Mouse (Mus musculus) kidney, postnatal 36 days (tissue): ENCODE measurements around the gene Stk39.
A peak's percentile ranks its signal among the peaks of the same experiment; 100 is the strongest.

Source experiments
- DNase-seq, 2 experiments: peaks; one replicate each; pipeline ENCODE4 v3.0.0; 2021 to 2022; ENCODE audit warnings: mixed read lengths in 2 of 2

The Stk39 gene

GRCm38 (mm10) chr2:68457455-68458032, 14.5 kb downstream of the Stk39 start:
- DNase-seq, result no peak

- DNase-seq, result no peak
These were observed 15.2 kb downstream of the Stk39 start for GRCm38 (mm10) chr2:68456899-68457298.

- peak; percentile 21 to 55 for DNase-seq
These were observed 19.7 kb downstream of the Stk39 start for GRCm38 (mm10) chr2:68452379-68452778.

- no peak for DNase-seq
These were observed 24.0 kb downstream of the Stk39 start for GRCm38 (mm10) chr2:68448035-68448434.

- no peak for DNase-seq
These were observed 28.9 kb downstream of the Stk39 start for GRCm38 (mm10) chr2:68443141-68443540.

GRCm38 (mm10) chr2:68442113-68442717, 29.9 kb downstream of the Stk39 start:
- no peak for DNase-seq

- no peak for DNase-seq
These were observed 32.5 kb downstream of the Stk39 start for GRCm38 (mm10) chr2:68439614-68440013.

- no peak for DNase-seq
These were observed 34.1 kb downstream of the Stk39 start for GRCm38 (mm10) chr2:68437920-68438319.

- DNase-seq, result no peak
These were observed 34.9 kb downstream of the Stk39 start for GRCm38 (mm10) chr2:68437216-68437615.

- DNase-seq, result no peak
These were observed 35.8 kb downstream of the Stk39 start for GRCm38 (mm10) chr2:68436305-68436704.

- DNase-seq, result no peak
These were observed 36.4 kb downstream of the Stk39 start for GRCm38 (mm10) chr2:68435494-68436255.

- DNase-seq, result no peak
These were observed 37.1 kb downstream of the Stk39 start for GRCm38 (mm10) chr2:68434997-68435396.

- DNase-seq, result no peak
These were observed 37.5 kb downstream of the Stk39 start for GRCm38 (mm10) chr2:68434576-68434975.

- DNase-seq, result no peak
These were observed 38.2 kb downstream of the Stk39 start for GRCm38 (mm10) chr2:68433736-68434312.

- no peak for DNase-seq
These were observed 39.2 kb downstream of the Stk39 start for GRCm38 (mm10) chr2:68432834-68433233.

- DNase-seq, result peak in 1 of 2 experiments; percentile 15
These were observed 40.8 kb downstream of the Stk39 start for GRCm38 (mm10) chr2:68431024-68431962.

GRCm38 (mm10) chr2:68430493-68430892, 41.6 kb downstream of the Stk39 start:
- DNase-seq, result peak; percentile 18 to 34

GRCm38 (mm10) chr2:68429436-68429835, 42.6 kb downstream of the Stk39 start:
- no peak for DNase-seq

- DNase-seq, result no peak
These were observed 45.0 kb downstream of the Stk39 start for GRCm38 (mm10) chr2:68426977-68427577.

GRCm38 (mm10) chr2:68426074-68426473, 46.0 kb downstream of the Stk39 start:
- no peak for DNase-seq

- DNase-seq, result no peak
These were observed 51.1 kb downstream of the Stk39 start for GRCm38 (mm10) chr2:68421002-68421401.

GRCm38 (mm10) chr2:68420223-68420622, 51.8 kb downstream of the Stk39 start:
- DNase-seq, result no peak
